Mouse (Mus musculus): Measurements from ENCODE around the gene D230025D16Rik. TPM values are rescaled to one million over a fixed set of nuclear protein-coding genes. Genes with fewer than 3 reads are reported as not detected.
A peak's percentile ranks its signal among the peaks of the same experiment; 100 is the strongest.

The D230025D16Rik gene
- polyA plus RNA-seq, 1 experiment from 2014 or later = 33.1 TPM

DNA sequence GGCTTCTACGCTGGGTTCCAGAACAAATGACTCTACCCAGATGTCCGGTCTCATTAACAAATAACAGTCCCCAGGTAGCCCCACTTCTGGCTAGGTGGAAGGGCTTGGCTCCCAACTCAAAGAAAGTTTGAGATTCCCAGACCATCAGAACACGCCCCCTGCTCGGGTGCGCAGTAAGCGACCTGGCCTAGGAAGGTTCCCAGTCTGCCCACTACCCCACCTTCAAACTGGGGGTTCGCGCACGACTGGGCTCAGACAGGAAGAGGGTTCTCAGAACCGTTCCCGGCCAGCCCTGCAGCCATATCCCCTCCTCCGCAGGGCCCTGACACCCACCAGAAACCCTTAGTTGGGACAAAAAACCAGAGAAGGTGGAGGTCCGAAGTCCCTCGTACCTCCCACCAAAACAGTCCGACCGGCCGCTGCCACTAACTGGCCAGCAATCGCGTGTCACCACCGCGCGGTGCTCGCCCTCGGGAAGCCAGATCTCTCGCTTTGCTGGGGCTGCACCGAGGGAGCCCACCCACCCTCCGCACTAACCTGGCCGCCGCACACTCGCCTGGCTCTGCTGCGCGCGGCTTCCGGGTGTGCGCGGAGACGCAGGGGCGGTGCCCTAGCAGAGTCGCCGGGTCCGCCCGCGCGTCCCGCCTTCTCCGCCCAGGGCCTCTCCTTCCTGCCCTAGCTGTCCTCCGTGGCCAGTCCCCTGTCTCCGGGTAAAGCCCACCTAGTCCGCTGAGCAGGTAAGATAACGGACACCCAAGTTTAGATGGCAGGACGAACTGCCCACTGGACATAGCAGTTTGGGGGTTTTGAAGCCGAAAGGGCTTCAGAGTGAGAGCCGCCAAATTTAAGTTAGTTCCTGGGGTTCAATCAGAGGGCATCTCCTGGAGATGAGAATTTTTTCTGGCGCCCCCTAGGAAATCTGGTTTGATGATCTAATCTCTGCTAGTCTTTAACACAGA, 39.4 kb downstream of the D230025D16Rik start, which contains the start of the genes Tradd and Fbxl8:
Gene Tradd (minus strand): TSS at position 586 of the 959 bp plus-strand sequence.
Gene Fbxl8 (plus strand): TSS at position 625 of the 959 bp plus-strand sequence.
- 2% methylated on average over 53 of the region's 54 CpGs for WGBS
- Histone ChIP-seq H3K36me3 (replicated peaks; ENCODE audit: control insufficient read depth, insufficient read depth) (no peaks in the 10 kb centered on the region), H3K9me3 (ENCODE audit: control insufficient read depth, low read length) (no peaks in the 10 kb centered on the region), H3K27ac (no peak within 1 kb of the TSS), H3K9ac (peak within 1 kb of the TSS; percentile 58), H3K4me3 (replicated peaks; ENCODE audit: low read length) (peak within 1 kb of the TSS; percentile 42), H3K27me3 (ENCODE audit: control insufficient read depth, insufficient read depth, low read length) (peaks cover 87% of the 10 kb centered on the region), H3K4me2 (replicated peaks) (peak within 1 kb of the TSS; percentile 76), H3K4me1 (replicated peaks; ENCODE audit: control insufficient read depth, insufficient read depth, low read length) (peaks cover 13% of the 10 kb centered on the region)
- ATAC-seq (ENCODE audit: low FRiP score) (no peak), DNase-seq (ENCODE audit: low spot score) (no peak)

DNA sequence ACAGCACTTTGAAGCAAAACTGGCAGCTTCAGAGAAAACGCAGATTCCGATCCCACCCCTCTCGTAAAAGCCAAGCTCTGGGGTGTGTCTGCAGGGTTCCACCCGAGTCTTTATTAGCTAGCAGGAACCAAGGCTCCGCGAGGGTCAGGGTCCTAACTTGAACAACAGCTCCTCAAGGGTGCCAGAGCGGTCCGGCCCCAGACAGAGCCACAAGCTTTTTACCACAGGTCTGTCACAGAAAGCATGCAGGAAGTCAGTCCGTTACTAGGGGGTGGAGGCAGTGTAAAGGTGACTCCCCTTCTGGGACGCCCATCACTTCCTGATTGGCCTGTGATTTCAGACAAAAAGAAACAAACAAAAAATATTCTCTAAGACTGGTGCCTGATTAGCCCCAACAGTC, 40.2 kb downstream of the D230025D16Rik start:
- DNase-seq (ENCODE audit: low spot score) (no peak), ATAC-seq (ENCODE audit: low FRiP score) (no peak)
- H3K27me3 ChIP-seq (ENCODE audit: control insufficient read depth, insufficient read depth, low read length) = peaks cover 88% of the 10 kb centered on the region
- H3K27ac ChIP-seq = no peak overlapping the region
- H3K4me2 ChIP-seq (replicated peaks) = peak overlapping the region; percentile 76
- H3K4me3 ChIP-seq (replicated peaks; ENCODE audit: low read length) = peak overlapping the region; percentile 42
- H3K9me3 ChIP-seq (ENCODE audit: control insufficient read depth, low read length) = no peaks in the 10 kb centered on the region
- no peak overlapping the region for H3K9ac ChIP-seq
- no peaks in the 10 kb centered on the region for H3K36me3 ChIP-seq (replicated peaks; ENCODE audit: control insufficient read depth, insufficient read depth)
- peaks cover 19% of the 10 kb centered on the region for H3K4me1 ChIP-seq (replicated peaks; ENCODE audit: control insufficient read depth, insufficient read depth, low read length)
- WGBS = 14% methylated on average over 10 of the region's 10 CpGs

DNA sequence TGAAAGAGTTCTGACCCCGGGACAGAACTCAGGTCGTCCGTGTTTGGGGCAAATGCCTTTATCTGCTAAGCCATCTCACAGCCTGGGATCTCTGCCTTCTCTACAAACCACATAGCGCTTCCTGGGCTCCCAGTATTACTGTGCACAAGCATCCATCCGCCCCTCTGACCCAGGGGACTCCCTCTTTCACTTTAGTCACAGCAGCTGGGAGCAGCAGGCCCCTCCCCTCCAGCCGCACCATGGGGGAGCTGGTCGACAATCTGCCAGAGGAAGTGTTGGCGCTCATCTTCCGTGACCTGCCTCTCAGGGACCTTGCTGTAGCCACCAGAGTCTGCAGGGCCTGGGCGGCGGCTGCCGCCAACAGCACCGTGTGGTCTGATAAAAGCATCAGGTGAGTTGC, 41.8 kb downstream of the D230025D16Rik start:
- Histone ChIP-seq H3K9me3 (ENCODE audit: control insufficient read depth, low read length) (no peaks in the 10 kb centered on the region), H3K36me3 (replicated peaks; ENCODE audit: control insufficient read depth, insufficient read depth) (no peaks in the 10 kb centered on the region), H3K27ac (no peak overlapping the region), H3K9ac (no peak overlapping the region), H3K4me3 (replicated peaks; ENCODE audit: low read length) (no peak overlapping the region), H3K27me3 (ENCODE audit: control insufficient read depth, insufficient read depth, low read length) (peaks cover 88% of the 10 kb centered on the region), H3K4me1 (replicated peaks; ENCODE audit: control insufficient read depth, insufficient read depth, low read length) (peaks cover 25% of the 10 kb centered on the region), H3K4me2 (replicated peaks) (no peak overlapping the region)
- ATAC-seq (ENCODE audit: low FRiP score) (no peak), DNase-seq (ENCODE audit: low spot score) (no peak)
- WGBS = 11% methylated on average over 13 of the region's 13 CpGs

DNA sequence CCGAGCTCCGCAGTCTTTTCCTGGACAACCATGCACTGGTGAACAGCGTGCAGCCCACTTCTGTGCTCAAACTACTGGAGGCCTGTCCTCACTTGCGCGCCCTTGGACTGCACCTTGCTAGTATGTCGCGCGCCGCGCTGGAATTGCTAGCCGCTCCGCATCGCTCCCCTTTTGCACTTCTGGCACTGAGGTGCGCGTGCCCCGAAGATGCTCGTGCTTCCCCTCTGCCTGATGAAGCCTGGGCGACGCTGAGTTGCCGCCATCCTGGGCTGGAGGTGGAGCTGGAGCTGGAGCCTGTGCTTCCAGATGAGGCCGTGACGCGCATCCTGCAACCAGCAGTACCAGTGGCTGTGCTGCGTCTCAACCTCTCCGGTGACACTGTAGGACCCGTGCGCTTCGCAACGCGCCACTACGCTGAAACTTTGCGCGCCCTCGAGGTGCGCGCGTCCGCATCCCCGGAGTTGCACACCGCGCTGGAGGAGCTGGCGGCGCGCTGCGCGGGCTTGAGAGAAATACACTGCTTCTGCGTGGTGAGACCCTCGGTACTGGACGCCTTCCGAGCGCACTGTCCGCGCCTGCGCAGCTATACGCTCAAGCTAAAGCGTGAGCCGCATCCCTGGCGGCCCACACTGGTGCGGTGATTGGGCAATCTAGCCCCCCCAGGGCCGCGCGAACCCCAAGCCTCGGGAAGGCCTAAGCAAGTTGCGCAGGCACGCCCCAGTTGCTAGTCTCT, 43.6 kb downstream of the D230025D16Rik start:
- peak overlapping the region; percentile 58 for H3K4me2 ChIP-seq (replicated peaks)
- H3K4me1 ChIP-seq (replicated peaks; ENCODE audit: control insufficient read depth, insufficient read depth, low read length) = peaks cover 25% of the 10 kb centered on the region
- peaks cover 91% of the 10 kb centered on the region for H3K27me3 ChIP-seq (ENCODE audit: control insufficient read depth, insufficient read depth, low read length)
- no peaks in the 10 kb centered on the region for H3K36me3 ChIP-seq (replicated peaks; ENCODE audit: control insufficient read depth, insufficient read depth)
- H3K9me3 ChIP-seq (ENCODE audit: control insufficient read depth, low read length) = no peaks in the 10 kb centered on the region
- ATAC-seq (ENCODE audit: low FRiP score) (peak; percentile 91), DNase-seq (ENCODE audit: low spot score) (peak; percentile 93)
- 0% methylated on average over 65 of the region's 65 CpGs for WGBS
- H3K4me3 ChIP-seq (replicated peaks; ENCODE audit: low read length) = peak overlapping the region; percentile 41
- no peak overlapping the region for H3K27ac ChIP-seq
- H3K9ac ChIP-seq = peak overlapping the region; percentile 49

DNA sequence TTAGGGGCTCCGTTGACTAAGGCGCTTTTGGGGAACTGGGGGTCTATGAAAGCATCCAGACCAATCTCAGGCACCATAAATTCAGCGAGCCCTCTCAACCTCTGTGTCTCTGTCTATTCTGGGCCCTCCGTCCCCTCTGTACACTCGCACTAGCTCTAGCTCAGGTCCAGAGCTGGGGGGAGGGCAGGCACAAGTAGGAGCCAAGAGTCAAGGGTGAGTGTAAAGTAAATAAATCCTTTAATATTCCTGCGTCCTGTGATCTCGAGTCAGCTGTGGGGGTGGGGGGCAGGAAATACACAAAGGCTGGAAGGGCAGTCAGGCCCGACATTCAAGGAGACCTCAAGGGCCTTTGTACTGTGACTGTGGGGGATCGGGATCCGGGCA, 44.1 kb downstream of the D230025D16Rik start:
- Histone ChIP-seq H3K36me3 (replicated peaks; ENCODE audit: control insufficient read depth, insufficient read depth) (no peaks in the 10 kb centered on the region), H3K27me3 (ENCODE audit: control insufficient read depth, insufficient read depth, low read length) (peaks cover 91% of the 10 kb centered on the region), H3K27ac (no peak overlapping the region), H3K4me2 (replicated peaks) (peak overlapping the region; percentile 58), H3K4me1 (replicated peaks; ENCODE audit: control insufficient read depth, insufficient read depth, low read length) (peaks cover 25% of the 10 kb centered on the region), H3K9me3 (ENCODE audit: control insufficient read depth, low read length) (no peaks in the 10 kb centered on the region), H3K9ac (peak overlapping the region; percentile 49), H3K4me3 (replicated peaks; ENCODE audit: low read length) (peak overlapping the region; percentile 41)
- no peak for DNase-seq (ENCODE audit: low spot score)
- ATAC-seq (ENCODE audit: low FRiP score) = peak; percentile 26
- 1% methylated on average over 10 of the region's 10 CpGs for WGBS

DNA sequence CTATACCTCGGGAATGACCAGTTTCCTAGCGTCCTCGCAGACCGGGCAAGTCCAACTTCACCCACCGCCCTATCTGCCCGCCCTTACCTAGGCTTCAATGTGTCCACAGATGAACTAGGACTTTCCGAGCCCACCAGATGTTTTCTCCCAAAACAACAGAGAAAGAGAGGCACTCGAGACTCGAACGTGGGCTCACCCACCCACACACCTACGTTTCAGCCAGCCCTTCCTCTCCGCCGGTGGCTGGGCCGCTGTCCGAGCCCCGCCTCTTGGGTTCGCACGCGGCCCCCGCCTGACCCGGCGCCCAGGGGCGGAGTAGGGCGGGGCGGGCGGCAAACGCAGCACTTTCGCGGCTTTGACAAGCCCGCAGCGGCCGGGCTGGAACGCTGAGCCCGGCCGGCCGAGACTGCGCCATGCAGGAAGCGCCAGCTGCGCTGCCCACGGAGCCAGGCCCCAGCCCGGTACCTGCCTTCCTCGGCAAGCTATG, 44.6 kb downstream of the D230025D16Rik start, which contains the start of gene Hsf4:
Gene Hsf4 (plus strand): TSS at position 341 of the 487 bp plus-strand sequence.
- Histone ChIP-seq H3K4me2 (replicated peaks) (peak within 1 kb of the TSS; percentile 58), H3K4me1 (replicated peaks; ENCODE audit: control insufficient read depth, insufficient read depth, low read length) (peaks cover 25% of the 10 kb centered on the region), H3K36me3 (replicated peaks; ENCODE audit: control insufficient read depth, insufficient read depth) (no peaks in the 10 kb centered on the region), H3K27ac (no peak within 1 kb of the TSS), H3K4me3 (replicated peaks; ENCODE audit: low read length) (peak within 1 kb of the TSS; percentile 41), H3K9ac (peak within 1 kb of the TSS; percentile 49), H3K27me3 (ENCODE audit: control insufficient read depth, insufficient read depth, low read length) (peaks cover 93% of the 10 kb centered on the region), H3K9me3 (ENCODE audit: control insufficient read depth, low read length) (no peaks in the 10 kb centered on the region)
- WGBS = under 1% methylated on average over 42 of the region's 42 CpGs
- no peak for DNase-seq (ENCODE audit: low spot score)
- no peak for ATAC-seq (ENCODE audit: low FRiP score)

DNA sequence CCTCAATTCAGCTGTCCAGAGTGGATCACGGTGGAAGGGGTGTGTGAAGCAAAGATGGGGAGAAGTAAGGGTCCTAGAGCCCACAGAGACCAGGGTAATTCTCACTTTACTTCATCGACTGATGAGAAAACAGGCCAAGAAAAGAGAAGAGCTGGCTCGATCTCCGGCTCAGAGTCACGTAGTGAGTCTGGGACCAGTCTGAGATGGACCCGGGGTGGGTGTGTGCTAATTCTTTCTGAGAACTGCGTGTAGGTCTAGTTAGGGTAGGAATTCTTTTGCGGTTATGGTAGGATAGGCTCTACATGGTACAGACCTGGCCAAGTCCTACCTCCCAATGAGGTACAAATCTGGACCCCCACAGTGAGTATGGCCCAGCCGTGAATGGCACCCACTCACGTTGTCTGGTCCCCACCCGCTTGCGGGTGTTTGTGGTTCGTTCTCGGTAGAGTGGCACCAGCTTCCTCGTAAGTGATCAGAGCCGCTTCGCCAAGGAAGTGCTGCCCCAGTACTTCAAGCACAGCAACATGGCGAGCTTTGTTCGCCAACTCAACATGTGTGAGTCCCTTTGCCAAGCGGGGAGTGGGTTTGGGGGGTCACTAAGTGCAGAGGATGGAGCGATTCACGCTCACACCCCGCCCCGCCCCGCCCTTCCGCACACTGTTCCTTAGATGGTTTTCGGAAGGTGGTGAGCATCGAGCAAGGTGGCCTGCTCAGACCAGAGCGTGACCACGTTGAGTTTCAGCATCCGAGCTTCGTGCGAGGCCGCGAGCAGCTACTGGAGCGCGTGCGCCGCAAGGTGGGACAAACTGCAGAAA, 45.4 kb downstream of the D230025D16Rik start:
- no peaks in the 10 kb centered on the region for H3K9me3 ChIP-seq (ENCODE audit: control insufficient read depth, low read length)
- H3K9ac ChIP-seq = no peak overlapping the region; the same call in none of the 2 replicates
- ATAC-seq (ENCODE audit: low FRiP score) (no peak), DNase-seq (ENCODE audit: low spot score) (no peak)
- H3K36me3 ChIP-seq (replicated peaks; ENCODE audit: control insufficient read depth, insufficient read depth) = no peaks in the 10 kb centered on the region
- peak overlapping the region; percentile 58 for H3K4me2 ChIP-seq (replicated peaks)
- peaks cover 27% of the 10 kb centered on the region for H3K4me1 ChIP-seq (replicated peaks; ENCODE audit: control insufficient read depth, insufficient read depth, low read length)
- WGBS = 2% methylated on average over 39 of the region's 39 CpGs
- H3K27ac ChIP-seq = no peak overlapping the region
- peaks cover 93% of the 10 kb centered on the region for H3K27me3 ChIP-seq (ENCODE audit: control insufficient read depth, insufficient read depth, low read length)
- H3K4me3 ChIP-seq (replicated peaks; ENCODE audit: low read length) = peak overlapping the region; percentile 41

DNA sequence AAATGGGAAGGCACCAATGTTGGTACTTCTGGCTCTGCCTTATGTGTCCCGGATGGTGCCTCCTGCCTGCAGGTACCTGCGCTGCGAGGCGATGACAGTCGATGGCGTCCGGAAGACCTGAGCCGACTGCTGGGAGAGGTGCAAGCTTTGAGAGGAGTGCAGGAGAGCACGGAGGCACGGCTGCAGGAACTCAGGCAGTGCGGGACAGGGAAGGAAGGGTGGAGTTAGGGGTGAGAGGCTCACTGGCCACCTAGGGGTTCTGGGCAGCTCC, 45.9 kb downstream of the D230025D16Rik start:
- H3K27me3 ChIP-seq (ENCODE audit: control insufficient read depth, insufficient read depth, low read length) = peaks cover 93% of the 10 kb centered on the region
- H3K36me3 ChIP-seq (replicated peaks; ENCODE audit: control insufficient read depth, insufficient read depth) = no peaks in the 10 kb centered on the region
- DNase-seq (ENCODE audit: low spot score) = no peak

More for the DNA sequence above, 45.9 kb downstream of the D230025D16Rik start:
- 0 out of 2 replicates have a peak overlapping the region, but pooled peaks have one; percentile 41 for H3K4me3 ChIP-seq (replicated peaks; ENCODE audit: low read length)
- H3K4me1 ChIP-seq (replicated peaks; ENCODE audit: control insufficient read depth, insufficient read depth, low read length) = peaks cover 32% of the 10 kb centered on the region
- WGBS = 2% methylated on average over 11 of the region's 11 CpGs
- H3K27ac ChIP-seq = no peak overlapping the region
- H3K9me3 ChIP-seq (ENCODE audit: control insufficient read depth, low read length) = no peaks in the 10 kb centered on the region
- H3K4me2 ChIP-seq (replicated peaks) = peak overlapping the region; percentile 3; the same call in 1 of the 2 replicates
- ATAC-seq (ENCODE audit: low FRiP score) = no peak
- no peak overlapping the region; the same call in 1 of the 2 replicates for H3K9ac ChIP-seq

Data from hindbrain, embryonic 14.5 days (tissue).